Mouse (Mus musculus) megakaryocyte, embryonic 14.5 days (primary cell): ENCODE data around the gene Slc10a1.

Source experiments
- FLI1 ChIP-seq: IDR thresholded peaks from 2 replicates; pipeline ENCODE4 v1.6.1; 2012; ENCODE audit warnings: low read length, inconsistent platforms, mixed read lengths
- GATA1 ChIP-seq: IDR thresholded peaks from 3 replicates; pipeline ENCODE4 v1.6.1; 2012; ENCODE audit warnings: mixed read lengths, low read length, inconsistent platforms, borderline replicate concordance

GRCm38 (mm10) chr12:80970181-80970705 is 1.7 kb upstream of the Slc10a1 start:
- TF ChIP-seq GATA1 (no peak), FLI1 (no peak)
